Mouse (Mus musculus) retina, postnatal 7 days (tissue): ENCODE measurements around the gene Lars2.
A peak's percentile ranks its signal among the peaks of the same experiment; 100 is the strongest.
"Not testable (repeated sequence)": the region's sequence is repeated elsewhere in the genome, so short reads cannot be mapped to it uniquely, and the experiment has no call there.

Experiments
- DNase-seq: peaks from one replicate; pipeline ENCODE4 v3.0.0-alpha.2; 2012; ENCODE audit warnings: low read depth, low spot score

The Lars2 gene

GRCm38 (mm10) chr9:123366708-123367385, at the start of gene Lars2:
Gene Lars2 (plus strand): TSS chr9:123366927.
- peak; percentile 86 for DNase-seq

GRCm38 (mm10) chr9:123326106-123326505, 40.6 kb upstream of the Lars2 start:
- DNase-seq: peak; percentile 24

GRCm38 (mm10) chr9:123328336-123328735, 38.4 kb upstream of the Lars2 start:
- no peak for DNase-seq

GRCm38 (mm10) chr9:123329831-123330230, 36.9 kb upstream of the Lars2 start:
- DNase-seq: no peak

- not testable (repeated sequence) for DNase-seq
Observed at GRCm38 (mm10) chr9:123330271-123330670, 36.5 kb upstream of the Lars2 start.

GRCm38 (mm10) chr9:123333479-123333878, 33.2 kb upstream of the Lars2 start:
- DNase-seq: no peak

- no peak for DNase-seq
Observed at GRCm38 (mm10) chr9:123335044-123335670, 31.6 kb upstream of the Lars2 start.

GRCm38 (mm10) chr9:123339651-123340144, 27.0 kb upstream of the Lars2 start:
- DNase-seq: no peak

GRCm38 (mm10) chr9:123341256-123341655, 25.5 kb upstream of the Lars2 start:
- DNase-seq: no peak

- DNase-seq: no peak
Observed at GRCm38 (mm10) chr9:123343069-123343468, 23.7 kb upstream of the Lars2 start.

- DNase-seq: not testable (repeated sequence)
Observed at GRCm38 (mm10) chr9:123349286-123349685, 17.4 kb upstream of the Lars2 start.

- DNase-seq: no peak
Observed at GRCm38 (mm10) chr9:123359981-123360380, 6.7 kb upstream of the Lars2 start.

- DNase-seq: no peak
Observed at GRCm38 (mm10) chr9:123365353-123365752, 1.4 kb upstream of the Lars2 start.

- no peak for DNase-seq
Observed at GRCm38 (mm10) chr9:123365942-123366707, 602 bp upstream of the Lars2 start.

- DNase-seq: no peak
Observed at GRCm38 (mm10) chr9:123367636-123368035, 909 bp downstream of the Lars2 start.

GRCm38 (mm10) chr9:123382399-123382798, 15.7 kb downstream of the Lars2 start:
- DNase-seq: no peak

- DNase-seq: no peak
Observed at GRCm38 (mm10) chr9:123384696-123385095, 18.0 kb downstream of the Lars2 start.

GRCm38 (mm10) chr9:123385352-123386198, 18.8 kb downstream of the Lars2 start:
- DNase-seq: no peak

GRCm38 (mm10) chr9:123386347-123386746, 19.6 kb downstream of the Lars2 start:
- no peak for DNase-seq

GRCm38 (mm10) chr9:123388087-123389007, 21.6 kb downstream of the Lars2 start:
- not testable (repeated sequence) for DNase-seq
